Mouse (Mus musculus): ENCODE data around the gene Pcsk2. TPM values are rescaled to one million over a fixed set of nuclear protein-coding genes. Genes with fewer than 3 reads are reported as not detected.

The Pcsk2 gene
- polyA plus RNA-seq (2012; rRNA removed) = 0.03 and 0.25 TPM in 2 replicates

DNA sequence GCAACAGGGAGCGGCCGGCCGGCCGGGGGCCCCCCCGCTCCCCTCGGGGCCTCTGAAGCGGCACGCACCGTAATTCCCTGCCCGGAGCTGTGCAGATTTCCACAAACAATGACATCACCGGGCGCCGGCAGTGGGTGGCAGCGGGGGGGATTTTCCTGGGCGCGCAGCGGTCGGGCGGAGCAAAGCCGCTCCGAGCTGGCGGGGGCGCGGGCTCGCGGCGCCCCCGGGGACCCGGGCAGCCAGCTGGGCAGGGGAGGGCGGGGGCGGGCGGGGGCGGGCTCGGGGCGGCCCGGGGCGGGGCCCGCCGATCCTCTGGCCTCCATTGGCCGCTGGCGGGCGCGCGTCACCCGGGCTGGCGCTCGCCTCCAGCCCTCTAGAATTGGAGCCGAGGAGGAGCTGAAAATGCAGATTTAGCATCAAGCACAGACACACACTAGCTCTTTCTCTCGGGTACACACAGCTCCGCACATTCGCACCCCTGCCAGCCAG, at the start of gene Pcsk2:
Gene Pcsk2, plus strand, starts transcription at position 399 of the 489 bp plus-strand sequence.
- under 1% methylated on average over 49 of the region's 51 CpGs for WGBS
- H3K4me3 ChIP-seq (replicated peaks; ENCODE audit: extremely low read depth, low read depth, low read length) = no peak within 1 kb of the TSS
- no peak for DNase-seq
- TF ChIP-seq POLR2A (IDR thresholded peaks at IDR 0.05; ENCODE audit: borderline replicate concordance, extremely low read depth, low read depth, low read length) = no peak
- TF ChIP-seq CTCF (IDR thresholded peaks at IDR 0.05; ENCODE audit: insufficient read depth, low read length) = no peak
- no peaks in the 10 kb centered on the region for H3K4me1 ChIP-seq (ENCODE audit: control insufficient read depth, insufficient read depth, low read length)

DNA sequence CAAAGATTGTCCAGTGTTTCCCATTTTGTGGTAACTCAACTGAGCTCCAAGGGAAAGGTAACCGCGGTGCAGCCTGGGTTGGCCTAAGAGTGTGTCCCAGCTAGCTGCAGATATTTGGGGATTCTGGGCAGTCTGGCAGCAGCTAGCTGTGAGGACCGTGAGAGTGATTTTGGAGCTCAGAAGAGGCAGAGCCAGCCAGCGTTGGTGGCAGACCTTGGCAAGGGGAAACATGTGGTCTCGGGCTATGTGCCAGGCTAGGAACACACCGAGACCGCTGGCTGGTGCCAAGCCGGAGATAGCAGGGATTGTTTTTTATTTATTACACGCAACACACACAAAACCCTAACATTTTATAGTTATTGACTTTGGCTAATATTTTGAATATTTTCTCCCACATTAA, 45.1 kb upstream of the Pcsk2 start:
- no peak for DNase-seq
- H3K4me1 ChIP-seq (ENCODE audit: control insufficient read depth, insufficient read depth, low read length) = no peaks in the 10 kb centered on the region
- no peak for TF ChIP-seq CTCF (IDR thresholded peaks at IDR 0.05; ENCODE audit: insufficient read depth, low read length)
- no peak for TF ChIP-seq POLR2A (IDR thresholded peaks at IDR 0.05; ENCODE audit: borderline replicate concordance, extremely low read depth, low read depth, low read length)
- 84% methylated on average over 9 of the region's 9 CpGs for WGBS
- no peak overlapping the region for H3K4me3 ChIP-seq (replicated peaks; ENCODE audit: extremely low read depth, low read depth, low read length)

DNA sequence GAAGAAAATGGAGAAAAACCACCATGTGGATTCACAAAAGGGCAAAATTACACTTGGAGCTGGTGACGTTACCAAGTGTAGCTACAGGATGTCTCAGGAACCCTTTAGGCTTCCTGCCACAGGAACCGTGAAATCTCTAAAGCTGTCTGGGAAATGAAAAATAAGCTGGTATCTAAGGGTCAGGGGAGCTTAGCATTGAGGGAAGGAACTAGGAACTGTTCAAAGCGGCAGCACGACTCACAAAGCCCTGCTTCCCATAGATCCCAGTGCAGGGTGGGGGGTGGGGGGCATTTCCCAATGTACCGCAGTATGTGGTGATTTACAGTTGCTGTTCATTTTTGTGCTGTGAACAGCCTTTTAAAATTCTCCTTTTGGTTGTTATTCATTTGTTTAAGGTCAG, 44.2 kb upstream of the Pcsk2 start:
- TF ChIP-seq POLR2A (IDR thresholded peaks at IDR 0.05; ENCODE audit: borderline replicate concordance, extremely low read depth, low read depth, low read length) (no peak), CTCF (IDR thresholded peaks at IDR 0.05; ENCODE audit: insufficient read depth, low read length) (no peak)
- WGBS = 31% methylated on average over 5 of the region's 5 CpGs

DNA sequence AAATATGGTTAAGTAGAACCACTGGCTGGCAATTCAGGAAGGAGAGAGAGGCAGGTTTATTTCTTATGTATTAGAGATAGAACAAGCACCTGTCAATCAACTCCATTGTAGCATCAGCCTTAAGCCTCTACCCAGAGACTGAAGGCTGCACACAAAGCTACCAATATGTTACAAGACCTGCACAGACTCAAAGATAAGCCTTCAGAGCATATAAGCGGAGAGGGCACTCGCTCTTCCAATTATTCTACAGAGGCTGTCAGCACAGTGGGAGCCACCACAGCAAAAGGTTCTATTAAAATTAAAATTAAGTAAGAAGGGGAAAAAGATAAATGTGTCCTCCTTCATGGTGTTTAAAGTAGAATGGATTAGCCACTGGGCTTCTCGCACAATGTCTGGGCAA, 43.8 kb upstream of the Pcsk2 start:
- 89% methylated on average over 3 of the region's 3 CpGs for WGBS
- Histone ChIP-seq H3K4me1 (ENCODE audit: control insufficient read depth, insufficient read depth, low read length) (no peaks in the 10 kb centered on the region), H3K4me3 (replicated peaks; ENCODE audit: extremely low read depth, low read depth, low read length) (no peak overlapping the region)
- DNase-seq = no peak
- TF ChIP-seq POLR2A (IDR thresholded peaks at IDR 0.05; ENCODE audit: borderline replicate concordance, extremely low read depth, low read depth, low read length) = no peak
- no peak for TF ChIP-seq CTCF (IDR thresholded peaks at IDR 0.05; ENCODE audit: insufficient read depth, low read length)

More for the DNA sequence above, 44.2 kb upstream of the Pcsk2 start:
- no peak for DNase-seq
- H3K4me1 ChIP-seq (ENCODE audit: control insufficient read depth, insufficient read depth, low read length) = no peaks in the 10 kb centered on the region
- no peak overlapping the region for H3K4me3 ChIP-seq (replicated peaks; ENCODE audit: extremely low read depth, low read depth, low read length)

- H3K4me3 ChIP-seq (replicated peaks; ENCODE audit: extremely low read depth, low read depth, low read length) = no peak overlapping the region
These were observed 9.5 kb upstream of the Pcsk2 start for GRCm38 (mm10) chr2:143536485-143536884.

GRCm38 (mm10) chr2:143545299-143545751, 631 bp upstream of the Pcsk2 start:
- DNase-seq = no peak
- TF ChIP-seq POLR2A (IDR thresholded peaks at IDR 0.05; ENCODE audit: borderline replicate concordance, extremely low read depth, low read depth, low read length) (no peak), CTCF (IDR thresholded peaks at IDR 0.05; ENCODE audit: insufficient read depth, low read length) (no peak)
- Histone ChIP-seq H3K4me3 (replicated peaks; ENCODE audit: extremely low read depth, low read depth, low read length) (no peak overlapping the region), H3K4me1 (ENCODE audit: control insufficient read depth, insufficient read depth, low read length) (no peaks in the 10 kb centered on the region)
- WGBS = under 1% methylated on average over 7 of the region's 7 CpGs

More at GRCm38 (mm10) chr2:143536485-143536884, 9.5 kb upstream of the Pcsk2 start:
- no peak for DNase-seq
- 10% methylated on average over 3 of the region's 3 CpGs for WGBS
- no peak for TF ChIP-seq POLR2A (IDR thresholded peaks at IDR 0.05; ENCODE audit: borderline replicate concordance, extremely low read depth, low read depth, low read length)
- TF ChIP-seq CTCF (IDR thresholded peaks at IDR 0.05; ENCODE audit: insufficient read depth, low read length) = no peak
- H3K4me1 ChIP-seq (ENCODE audit: control insufficient read depth, insufficient read depth, low read length) = no peaks in the 10 kb centered on the region

GRCm38 (mm10) chr2:143546412-143547211, 656 bp downstream of the Pcsk2 start:
- Histone ChIP-seq H3K4me3 (replicated peaks; ENCODE audit: extremely low read depth, low read depth, low read length) (no peak overlapping the region), H3K4me1 (ENCODE audit: control insufficient read depth, insufficient read depth, low read length) (no peaks in the 10 kb centered on the region)
- 2% methylated on average over 33 of the region's 33 CpGs for WGBS
- no peak for DNase-seq
- TF ChIP-seq POLR2A (IDR thresholded peaks at IDR 0.05; ENCODE audit: borderline replicate concordance, extremely low read depth, low read depth, low read length) (no peak), CTCF (IDR thresholded peaks at IDR 0.05; ENCODE audit: insufficient read depth, low read length) (no peak)

GRCm38 (mm10) chr2:143547251-143548090, 1.5 kb downstream of the Pcsk2 start:
- DNase-seq = no peak
- H3K4me3 ChIP-seq (replicated peaks; ENCODE audit: extremely low read depth, low read depth, low read length) = no peak overlapping the region
- 3% methylated on average over 32 of the region's 32 CpGs for WGBS
- TF ChIP-seq POLR2A (IDR thresholded peaks at IDR 0.05; ENCODE audit: borderline replicate concordance, extremely low read depth, low read depth, low read length) (no peak), CTCF (IDR thresholded peaks at IDR 0.05; ENCODE audit: insufficient read depth, low read length) (no peak)
- H3K4me1 ChIP-seq (ENCODE audit: control insufficient read depth, insufficient read depth, low read length) = no peaks in the 10 kb centered on the region

GRCm38 (mm10) chr2:143560384-143560783, 14.4 kb downstream of the Pcsk2 start:
- Histone ChIP-seq H3K4me3 (replicated peaks; ENCODE audit: extremely low read depth, low read depth, low read length) (no peak overlapping the region), H3K4me1 (ENCODE audit: control insufficient read depth, insufficient read depth, low read length) (no peaks in the 10 kb centered on the region)
- TF ChIP-seq POLR2A (IDR thresholded peaks at IDR 0.05; ENCODE audit: borderline replicate concordance, extremely low read depth, low read depth, low read length) = no peak
- no peak for TF ChIP-seq CTCF (IDR thresholded peaks at IDR 0.05; ENCODE audit: insufficient read depth, low read length)
- 54% methylated on average over 4 of the region's 4 CpGs for WGBS
- no peak for DNase-seq

All from lung, adult 2 months (tissue).